Mouse (Mus musculus): Measurements from ENCODE around the gene Syn3.

DNA sequence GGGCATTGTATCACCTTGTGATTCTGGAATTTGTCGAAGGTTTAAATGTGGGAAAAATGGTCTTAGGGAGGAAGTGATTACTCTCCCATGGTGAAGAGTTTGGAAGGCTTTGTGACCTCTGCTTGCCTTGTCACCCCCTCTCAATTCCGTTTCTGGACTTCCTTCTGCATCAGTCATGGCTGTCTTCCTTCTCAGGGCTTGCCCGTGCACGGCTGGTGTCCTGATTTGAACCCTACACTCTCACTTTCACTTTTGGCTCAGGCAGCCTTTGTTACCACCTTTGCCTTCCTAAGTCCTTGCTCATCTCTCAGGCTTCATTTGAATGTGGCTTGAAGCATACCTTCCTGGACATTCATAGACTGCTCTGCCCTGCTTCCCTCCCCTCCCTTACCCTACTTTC is 424.6 kb downstream of the Syn3 start:
- TF ChIP-seq CTCF (IDR thresholded peaks at IDR 0.05; ENCODE audit: low read depth, low read length) (no peak), POLR2A (IDR thresholded peaks at IDR 0.05; ENCODE audit: insufficient read depth, low read length) (no peak)

Measured in ES-Bruce4 (cell line).